Mouse (Mus musculus): ENCODE measurements around the gene Tcta. TPM values are rescaled to one million over a fixed set of nuclear protein-coding genes. Genes with fewer than 3 reads are reported as not detected.
"Not testable (repeated sequence)": the region's sequence is repeated elsewhere in the genome, so short reads cannot be mapped to it uniquely, and the experiment has no call there.

Tcta gene
- polyA plus RNA-seq, 1 experiment: 10.5 TPM

GRCm38 (mm10) chr9:108274476-108275330 is 31.3 kb downstream of the Tcta start:
- no peak overlapping the region for H3K27ac ChIP-seq (ENCODE audit: insufficient read depth, low read depth, low read length)
- TF ChIP-seq POLR2A (IDR thresholded peaks at IDR 0.05; ENCODE audit: borderline replicate concordance, low read depth, low read length) (no peak), CTCF (IDR thresholded peaks at IDR 0.05; ENCODE audit: low read depth, low read length) (no peak)
- no peak overlapping the region for H3K4me3 ChIP-seq (ENCODE audit: insufficient read depth, low read length)
- H3K4me1 ChIP-seq (ENCODE audit: control insufficient read depth, insufficient read depth, low read length): 0 out of 2 replicates have a peak, but pooled peaks cover 2% of the 10 kb centered on the region

- H3K4me3 ChIP-seq (ENCODE audit: insufficient read depth, low read length): no peak overlapping the region
- H3K27ac ChIP-seq (ENCODE audit: insufficient read depth, low read depth, low read length): no peak overlapping the region
- H3K4me1 ChIP-seq (ENCODE audit: control insufficient read depth, insufficient read depth, low read length): no peaks in the 10 kb centered on the region
- TF ChIP-seq POLR2A (IDR thresholded peaks at IDR 0.05; ENCODE audit: borderline replicate concordance, low read depth, low read length) (no peak), CTCF (IDR thresholded peaks at IDR 0.05; ENCODE audit: low read depth, low read length) (no peak)
Observed at GRCm38 (mm10) chr9:108273485-108273884, 32.5 kb downstream of the Tcta start.

GRCm38 (mm10) chr9:108272691-108273090 is 33.3 kb downstream of the Tcta start:
- H3K4me1 ChIP-seq (ENCODE audit: control insufficient read depth, insufficient read depth, low read length): no peaks in the 10 kb centered on the region
- TF ChIP-seq POLR2A (IDR thresholded peaks at IDR 0.05; ENCODE audit: borderline replicate concordance, low read depth, low read length): no peak
- TF ChIP-seq CTCF (IDR thresholded peaks at IDR 0.05; ENCODE audit: low read depth, low read length): no peak
- H3K27ac ChIP-seq (ENCODE audit: insufficient read depth, low read depth, low read length): no peak overlapping the region
- no peak overlapping the region for H3K4me3 ChIP-seq (ENCODE audit: insufficient read depth, low read length)

- no peak overlapping the region for H3K27ac ChIP-seq (ENCODE audit: insufficient read depth, low read depth, low read length)
Observed at GRCm38 (mm10) chr9:108271941-108272340, 34.0 kb downstream of the Tcta start.

GRCm38 (mm10) chr9:108268701-108269100 is 37.3 kb downstream of the Tcta start:
- not testable (repeated sequence) for H3K27ac ChIP-seq (ENCODE audit: insufficient read depth, low read depth, low read length); H3K4me3 ChIP-seq (ENCODE audit: insufficient read depth, low read length)
- peaks cover 11% of the 10 kb centered on the region for H3K4me1 ChIP-seq (ENCODE audit: control insufficient read depth, insufficient read depth, low read length)

More at GRCm38 (mm10) chr9:108271941-108272340, 34.0 kb downstream of the Tcta start:
- no peak overlapping the region for H3K4me3 ChIP-seq (ENCODE audit: insufficient read depth, low read length)
- TF ChIP-seq POLR2A (IDR thresholded peaks at IDR 0.05; ENCODE audit: borderline replicate concordance, low read depth, low read length) (no peak), CTCF (IDR thresholded peaks at IDR 0.05; ENCODE audit: low read depth, low read length) (no peak)
- H3K4me1 ChIP-seq (ENCODE audit: control insufficient read depth, insufficient read depth, low read length): no peaks in the 10 kb centered on the region

GRCm38 (mm10) chr9:108267691-108268090 is 38.3 kb downstream of the Tcta start:
- TF ChIP-seq CTCF (IDR thresholded peaks at IDR 0.05; ENCODE audit: low read depth, low read length): no peak
- TF ChIP-seq POLR2A (IDR thresholded peaks at IDR 0.05; ENCODE audit: borderline replicate concordance, low read depth, low read length): no peak
- no peak overlapping the region for H3K4me3 ChIP-seq (ENCODE audit: insufficient read depth, low read length)
- peaks cover 11% of the 10 kb centered on the region for H3K4me1 ChIP-seq (ENCODE audit: control insufficient read depth, insufficient read depth, low read length)
- no peak overlapping the region for H3K27ac ChIP-seq (ENCODE audit: insufficient read depth, low read depth, low read length)

- TF ChIP-seq POLR2A (IDR thresholded peaks at IDR 0.05; ENCODE audit: borderline replicate concordance, low read depth, low read length): no peak
- no peak for TF ChIP-seq CTCF (IDR thresholded peaks at IDR 0.05; ENCODE audit: low read depth, low read length)
- H3K4me1 ChIP-seq (ENCODE audit: control insufficient read depth, insufficient read depth, low read length): peaks cover 20% of the 10 kb centered on the region
- no peak overlapping the region for H3K27ac ChIP-seq (ENCODE audit: insufficient read depth, low read depth, low read length)
- no peak overlapping the region for H3K4me3 ChIP-seq (ENCODE audit: insufficient read depth, low read length)
Observed at GRCm38 (mm10) chr9:108266261-108266935, 39.6 kb downstream of the Tcta start.

GRCm38 (mm10) chr9:108264191-108264921 is 41.6 kb downstream of the Tcta start:
- H3K4me3 ChIP-seq (ENCODE audit: insufficient read depth, low read length): peak overlapping the region; percentile 94
- peak overlapping the region; percentile 49 for H3K27ac ChIP-seq (ENCODE audit: insufficient read depth, low read depth, low read length)
- no peak for TF ChIP-seq POLR2A (IDR thresholded peaks at IDR 0.05; ENCODE audit: borderline replicate concordance, low read depth, low read length)
- TF ChIP-seq CTCF (IDR thresholded peaks at IDR 0.05; ENCODE audit: low read depth, low read length): no peak
- H3K4me1 ChIP-seq (ENCODE audit: control insufficient read depth, insufficient read depth, low read length): peaks cover 39% of the 10 kb centered on the region

GRCm38 (mm10) chr9:108263690-108264190 is 42.2 kb downstream of the Tcta start, which contains the start of gene Dag1:
TSS of gene Dag1 (minus strand) at chr9:108263958.
- H3K27ac ChIP-seq (ENCODE audit: insufficient read depth, low read depth, low read length): peak within 1 kb of the TSS; percentile 70
- TF ChIP-seq CTCF (IDR thresholded peaks at IDR 0.05; ENCODE audit: low read depth, low read length): no peak
- no peak; the same call in 1 of the 2 replicates for TF ChIP-seq POLR2A (IDR thresholded peaks at IDR 0.05; ENCODE audit: borderline replicate concordance, low read depth, low read length)
- peaks cover 45% of the 10 kb centered on the region for H3K4me1 ChIP-seq (ENCODE audit: control insufficient read depth, insufficient read depth, low read length)
- peak within 1 kb of the TSS; percentile 94 for H3K4me3 ChIP-seq (ENCODE audit: insufficient read depth, low read length)

All from bone marrow macrophage, adult 2 months (primary cell).